Mouse (Mus musculus) WW6 (cell line): ENCODE measurements around the gene Kidins220.

Experiments
- DNase-seq: peaks from one replicate; pipeline ENCODE4 v3.0.0-alpha.2; 2013; ENCODE audit warnings: low read depth, low spot score

The Kidins220 gene

DNA sequence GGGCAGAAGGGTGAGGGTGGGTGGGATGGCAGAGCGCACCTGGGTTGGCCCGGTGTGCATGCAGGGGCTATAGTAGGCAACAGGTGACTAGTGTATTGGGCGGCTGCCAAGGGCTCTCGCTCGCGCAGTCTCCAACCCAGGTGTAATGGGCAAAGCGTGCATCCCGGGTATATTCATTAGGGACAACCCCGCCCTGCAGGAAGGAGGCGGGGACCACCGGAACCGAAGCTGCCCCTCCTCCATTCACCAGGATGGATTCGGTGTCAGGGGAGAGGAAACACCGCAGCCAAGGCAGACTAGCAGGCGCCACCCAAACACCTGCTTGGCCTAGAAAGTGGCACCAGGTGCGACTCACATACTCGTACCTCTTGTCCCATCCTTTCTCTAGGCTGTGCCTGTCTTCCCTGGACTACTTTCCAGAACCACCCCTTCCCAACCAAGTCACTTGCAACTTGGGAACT, 118.1 kb downstream of the Kidins220 start:
- no peak for DNase-seq

- DNase-seq: no peak
Measured at GRCm38 (mm10) chr12:25093241-25093774, 118.6 kb downstream of the Kidins220 start.

- no peak for DNase-seq
Measured at GRCm38 (mm10) chr12:25094621-25095521, 120.1 kb downstream of the Kidins220 start.

DNA sequence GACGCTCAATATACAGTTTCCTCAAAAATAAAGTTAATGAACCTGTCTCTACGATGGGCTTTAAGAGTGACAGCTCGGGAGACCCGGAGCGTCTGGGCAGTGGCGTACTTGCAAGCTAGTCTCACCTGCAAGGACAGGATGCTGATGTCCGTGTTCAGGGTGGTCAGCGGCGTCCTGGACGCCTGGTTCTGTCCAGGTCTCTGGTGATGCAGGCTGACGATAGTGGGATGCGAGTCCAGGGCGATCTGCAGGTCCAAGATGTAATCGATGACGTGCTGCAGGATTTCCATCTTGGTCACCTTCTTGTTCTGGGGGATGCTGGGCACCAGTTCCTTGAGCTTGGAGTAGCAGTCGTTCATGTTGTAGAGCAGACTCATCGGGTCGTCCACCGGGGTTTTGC, 120.8 kb downstream of the Kidins220 start:
- no peak for DNase-seq

DNA sequence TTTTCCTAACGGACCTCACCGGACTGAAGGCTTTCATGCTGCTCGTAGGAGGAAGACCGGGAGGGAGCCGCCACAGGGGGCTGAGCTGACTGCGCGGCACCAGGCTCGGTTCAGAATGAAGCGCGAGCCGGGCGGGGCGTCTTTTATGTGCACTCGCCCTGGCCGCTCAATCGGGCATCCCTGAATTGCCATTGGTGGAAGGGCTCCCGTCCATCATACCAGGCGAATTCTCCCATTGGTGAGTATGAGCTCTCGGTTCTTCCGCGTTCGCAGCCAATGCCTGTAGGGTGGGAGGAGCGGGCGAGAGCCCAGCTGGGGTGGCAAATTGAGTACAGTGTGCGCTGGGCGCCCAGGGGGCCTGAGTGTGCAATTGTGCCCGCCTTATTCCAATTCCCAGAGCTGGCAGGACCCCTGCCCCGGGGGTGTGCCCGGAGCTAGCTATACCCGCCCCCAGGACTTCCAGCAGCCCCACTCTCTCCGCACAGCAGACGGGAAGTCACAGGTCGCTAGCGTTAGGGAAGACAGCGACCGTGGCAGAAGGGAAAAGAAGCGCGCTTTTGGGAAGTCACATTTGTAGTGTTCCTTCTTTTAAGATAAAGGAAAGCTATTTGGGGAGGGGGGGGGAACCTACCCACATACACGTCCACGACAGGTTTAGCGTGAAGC, 121.4 kb downstream of the Kidins220 start:
- DNase-seq: peak; percentile 89

DNA sequence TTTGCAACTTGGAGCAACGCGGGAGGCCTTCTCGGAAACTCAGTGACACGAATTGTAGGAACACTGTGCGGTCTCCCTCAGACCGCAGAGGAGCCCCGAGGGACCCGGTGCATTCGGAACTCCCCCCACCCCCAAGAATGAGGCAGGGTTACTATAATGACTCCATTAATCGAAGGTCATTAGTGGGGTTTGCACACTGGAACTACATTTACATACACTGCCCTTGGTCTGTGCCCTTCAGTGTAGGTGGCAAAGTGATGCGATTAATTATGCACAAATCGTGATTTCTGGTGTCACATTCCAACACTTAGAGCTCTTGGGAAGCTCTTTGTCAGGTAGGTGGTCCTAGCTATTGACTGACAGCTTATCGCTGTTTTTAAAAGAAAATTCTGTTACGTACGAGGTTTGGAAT, 121.9 kb downstream of the Kidins220 start:
- DNase-seq: no peak

DNA sequence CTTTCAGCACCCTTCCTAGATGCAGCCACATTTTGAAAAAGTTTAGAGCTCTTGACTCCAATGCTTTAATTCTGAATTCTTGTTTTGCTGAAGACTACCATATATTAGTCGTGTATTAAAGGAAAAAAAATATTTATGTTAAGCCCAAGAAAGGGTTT, 122.2 kb downstream of the Kidins220 start, which contains the start of gene Id2:
Gene Id2 (minus strand): TSS at position 89 of the 158 bp plus-strand sequence.
- DNase-seq: no peak

- no peak for DNase-seq
Measured at GRCm38 (mm10) chr12:25097210-25098160, 122.8 kb downstream of the Kidins220 start.

DNA sequence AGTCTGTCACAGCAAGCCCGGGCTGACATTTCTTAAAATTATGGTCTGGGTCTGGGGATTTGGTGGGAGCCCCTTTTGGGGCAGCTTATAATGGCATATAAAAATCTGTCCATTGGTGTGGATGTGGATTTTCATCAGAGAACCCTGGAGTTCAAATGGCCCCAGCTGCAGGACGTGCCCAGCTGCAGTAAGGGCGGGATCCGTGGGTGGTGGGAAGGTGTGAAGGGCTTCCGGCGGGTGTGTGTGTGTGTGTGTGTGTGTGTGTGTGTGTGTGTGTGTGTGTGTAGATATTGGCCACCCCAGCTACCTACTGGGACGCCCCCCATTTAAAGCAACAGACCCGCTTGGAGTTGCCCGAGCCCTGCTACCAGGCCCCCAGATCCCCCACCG, 123.4 kb downstream of the Kidins220 start:
- DNase-seq: no peak

DNA sequence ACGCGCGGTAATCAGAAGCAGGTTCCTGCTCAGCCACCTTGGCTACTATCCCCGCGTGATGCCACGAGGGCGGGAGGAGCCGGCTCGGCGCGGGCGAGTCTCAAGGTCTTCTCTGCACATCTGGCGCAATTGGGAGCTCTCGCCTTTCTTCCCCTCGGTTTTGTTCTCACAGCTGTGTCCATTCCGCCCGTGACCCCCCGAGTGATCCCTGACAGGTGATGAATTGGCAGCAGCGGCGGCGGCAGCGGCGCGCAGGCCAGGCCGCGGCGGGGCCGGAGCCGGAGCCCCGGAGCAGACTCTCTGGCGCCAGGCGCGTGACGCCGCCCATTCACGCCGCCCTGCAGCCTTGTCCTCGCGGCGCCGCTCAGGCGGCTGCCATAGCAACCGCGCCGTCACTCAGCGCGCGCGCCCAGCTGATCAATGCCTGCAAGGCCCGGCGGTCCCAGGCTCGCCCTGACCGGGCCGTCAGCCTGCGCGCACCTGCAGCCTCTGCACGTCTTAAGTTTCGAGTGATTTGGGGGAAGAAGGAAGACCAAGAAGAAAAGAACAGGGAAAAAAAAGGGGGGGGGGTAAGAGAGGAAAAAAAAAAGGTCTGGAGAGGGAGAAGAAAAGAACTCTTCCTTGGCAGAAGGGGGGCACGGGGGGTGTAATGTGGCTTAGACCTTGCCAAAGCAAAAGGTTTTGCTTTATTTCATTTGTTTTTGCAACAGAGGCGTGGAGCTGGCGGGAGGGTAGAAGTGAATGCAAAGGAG, 124.0 kb downstream of the Kidins220 start:
- peak; percentile 80 for DNase-seq

GRCm38 (mm10) chr12:25099313-25099562, 124.5 kb downstream of the Kidins220 start:
- no peak for DNase-seq

DNA sequence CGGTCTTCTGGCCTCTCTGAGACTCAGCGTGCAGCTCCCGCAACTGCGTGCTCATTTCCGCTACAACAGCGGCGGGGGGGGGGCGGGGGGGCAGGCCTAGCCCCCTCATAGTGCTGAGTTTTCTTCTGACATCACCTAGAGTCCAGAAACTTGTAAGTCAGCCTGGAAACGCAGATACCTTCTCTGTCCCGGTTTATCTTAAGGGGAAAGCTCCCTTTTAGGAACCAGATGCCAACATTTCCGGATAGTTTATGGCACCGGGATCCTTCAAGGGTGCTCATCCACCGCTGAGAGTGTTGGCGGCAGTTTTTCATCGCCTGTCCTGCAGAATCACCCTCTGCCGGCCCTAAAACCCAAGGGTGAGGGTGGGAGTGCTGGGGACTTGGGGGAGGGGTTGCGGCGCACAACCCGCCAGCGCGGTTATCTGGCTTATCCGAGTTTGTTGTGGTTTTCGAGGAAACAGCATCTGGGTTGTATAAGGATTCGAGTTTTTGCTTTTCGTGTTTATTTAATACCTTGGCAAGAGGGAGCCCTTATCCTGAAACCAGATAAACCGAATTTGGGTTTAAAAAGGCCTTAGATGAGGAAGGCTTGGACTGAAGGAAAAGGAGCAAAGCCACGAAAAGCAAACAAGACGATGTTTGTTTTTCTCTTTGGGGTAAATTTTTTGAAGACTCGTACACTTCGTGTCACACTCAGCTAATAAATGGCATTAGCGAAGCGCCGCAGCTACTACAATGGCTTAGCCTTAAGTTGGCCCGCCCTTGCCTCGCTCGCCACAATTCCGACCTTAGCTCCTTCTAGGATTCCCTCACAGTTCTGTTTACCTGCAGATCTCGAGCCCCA, 125.1 kb downstream of the Kidins220 start:
- DNase-seq: no peak

- no peak for DNase-seq
Measured at GRCm38 (mm10) chr12:25100411-25101217, 125.9 kb downstream of the Kidins220 start.

DNA sequence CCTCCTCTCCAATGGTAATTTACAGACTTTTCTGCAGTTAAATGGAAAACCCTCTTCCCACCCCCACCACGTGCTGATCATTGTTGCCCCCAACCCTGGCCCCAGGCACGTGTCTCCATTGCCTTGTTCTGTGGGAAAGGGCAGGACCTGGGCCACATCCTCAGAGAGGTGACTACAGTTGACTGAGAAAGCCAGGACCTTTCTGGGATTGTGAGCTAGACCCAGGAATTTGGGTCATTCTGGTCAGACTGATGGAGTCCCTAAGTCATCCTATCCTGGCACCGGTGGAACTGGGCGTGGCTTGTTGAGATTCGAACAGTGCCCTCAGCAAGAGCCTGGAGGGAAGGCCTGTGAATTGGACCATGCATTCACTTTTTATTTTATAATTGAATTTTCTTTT, 126.7 kb downstream of the Kidins220 start:
- DNase-seq: no peak

DNA sequence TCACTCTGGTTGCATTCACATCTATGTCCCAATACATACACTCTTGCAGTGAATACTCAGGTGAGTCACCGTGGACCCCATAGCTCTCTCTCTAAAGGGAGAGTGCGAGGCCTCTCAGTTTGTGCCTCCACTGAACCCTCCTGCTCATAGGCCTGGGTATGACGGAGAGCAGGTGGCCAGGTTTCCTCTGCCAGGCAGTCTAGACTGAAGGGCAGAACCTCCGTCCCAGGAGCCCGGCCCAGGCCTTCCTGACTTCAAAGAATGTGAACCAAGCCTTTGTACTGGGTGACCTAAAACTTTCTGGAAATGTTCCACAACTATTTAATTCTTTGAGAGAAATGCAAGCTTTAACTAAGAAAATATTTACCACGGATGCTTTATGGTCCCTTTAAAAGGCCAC, 129.2 kb downstream of the Kidins220 start:
- no peak for DNase-seq

- no peak for DNase-seq
Measured at GRCm38 (mm10) chr12:25104541-25104940, 129.8 kb downstream of the Kidins220 start.

DNA sequence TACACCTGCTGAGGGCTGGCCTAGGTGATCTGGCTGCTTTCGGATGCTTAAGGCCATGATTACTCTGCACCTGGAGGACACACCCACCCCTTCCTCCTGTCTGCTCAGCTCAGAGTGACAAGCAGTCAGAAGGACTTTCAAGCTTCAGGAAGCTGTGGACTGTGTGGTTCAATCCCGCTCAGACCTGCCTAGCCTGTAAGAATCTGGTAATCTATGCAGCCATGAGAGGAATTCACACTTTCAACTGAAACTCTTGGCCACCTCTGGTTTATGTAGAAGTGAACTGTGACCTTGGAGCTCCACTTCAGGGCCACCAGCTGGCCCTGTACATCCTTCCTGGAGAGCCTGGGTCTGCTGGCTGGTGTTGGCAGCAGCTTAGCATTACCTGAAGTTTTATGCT, 134.1 kb downstream of the Kidins220 start:
- DNase-seq: no peak

DNA sequence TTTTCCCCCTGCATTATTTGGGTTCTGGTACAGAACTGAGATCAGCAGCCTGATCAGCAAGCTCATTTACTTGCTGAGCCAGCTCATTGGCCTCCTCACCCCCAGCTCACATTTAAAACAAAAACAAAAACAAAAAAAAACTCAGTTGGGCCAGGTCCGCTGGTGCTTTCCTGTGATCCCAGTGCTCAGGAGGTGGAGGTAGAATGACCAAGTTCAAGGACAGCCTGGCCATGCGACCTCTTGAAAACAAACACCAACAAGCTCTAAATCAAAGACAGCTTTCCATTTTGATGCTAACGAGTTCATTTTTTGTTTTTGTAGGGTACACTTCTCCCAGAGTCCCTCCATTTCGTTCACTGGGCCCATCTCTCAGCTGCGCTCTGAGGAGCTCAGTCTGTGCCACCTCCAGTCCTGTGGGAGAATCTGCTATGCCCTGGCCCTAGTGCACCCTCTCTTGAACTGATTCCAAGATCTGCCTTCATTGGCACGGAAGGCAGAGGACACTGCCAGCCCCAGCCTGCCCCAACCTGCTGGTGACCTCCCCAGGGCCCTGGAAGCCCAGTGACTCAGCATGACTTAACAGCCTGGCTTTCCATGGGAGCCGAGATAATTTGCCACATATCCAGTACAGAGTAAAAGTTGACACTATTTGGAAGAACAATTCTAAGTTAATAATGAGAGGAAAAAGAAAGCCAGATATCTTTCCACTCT, 135.4 kb downstream of the Kidins220 start:
- DNase-seq: no peak

- no peak for DNase-seq
Measured at GRCm38 (mm10) chr12:25110682-25111078, 136.0 kb downstream of the Kidins220 start.
